ENCODE assay signal across 15 mouse cellular contexts in the genomic region with DNA sequence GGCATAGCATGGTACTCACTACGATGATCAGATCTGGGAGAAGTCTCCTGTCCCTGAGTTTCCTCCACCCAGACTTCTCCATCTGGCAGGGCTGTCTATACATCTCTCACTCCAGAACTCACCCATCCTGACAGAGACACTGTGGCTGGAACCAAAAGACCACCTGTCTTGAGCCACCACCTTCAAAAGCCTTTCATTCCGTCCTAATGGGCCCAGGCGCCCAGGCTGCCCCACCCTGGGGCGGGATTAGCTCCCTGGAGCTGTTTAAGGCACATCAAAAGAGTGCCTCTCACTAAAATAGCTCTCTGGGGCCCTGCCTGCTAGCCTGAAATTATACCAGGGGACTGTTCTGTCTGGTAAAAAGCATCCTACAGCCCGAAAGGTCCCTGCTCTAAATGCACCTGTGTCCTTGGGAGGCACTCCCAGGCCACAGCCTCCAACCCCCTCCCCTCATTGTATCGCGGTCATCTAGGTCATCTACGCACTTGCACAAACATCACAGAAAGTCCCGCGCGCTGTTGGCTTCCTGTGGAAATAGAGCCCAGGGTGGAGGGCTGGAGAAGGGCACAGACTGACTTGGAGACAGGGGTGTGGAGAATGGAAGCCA. TPM values are rescaled to one million over a fixed set of nuclear protein-coding genes. Genes with fewer than 3 reads are reported as not detected.
A peak's percentile ranks its signal among the peaks of the same experiment; 100 is the strongest.
DNase-seq lines count a peak whose midpoint lies in the region; ATAC-seq and TF ChIP-seq lines count a peak whose summit lies in the region.
"Had no signal": no experiment of that assay in that cellular context is flagged by ENCODE, and none has a peak within 500 bp of the region (broad histone marks: within the 10 kb centered on the region; RNA-seq: fewer than 3 reads in every experiment).

No protein-coding gene starts in this region.

- WGBS in heart, embryonic 10.5 days, result 12% methylated on average over 11 of the region's 11 CpGs
- 21% methylated on average over 11 of the region's 11 CpGs for WGBS in heart, adult 2 months
- WGBS in intestine, embryonic 16.5 days, result 16% methylated on average over 11 of the region's 11 CpGs

- TF ChIP-seq CTCF in heart, adult 2 months (IDR thresholded peaks at IDR 0.05), result no peak
- no peak for TF ChIP-seq CTCF in left cerebral cortex, adult 2 months (IDR thresholded peaks at IDR 0.05)
- TF ChIP-seq CTCF in E14TG2a.4 (conservative IDR thresholded peaks at IDR 0.05; ENCODE audit: low read length), result no peak

- H3K79me2 ChIP-seq in heart, adult 2 months (replicated peaks; ENCODE audit: control insufficient read depth, insufficient read depth, low read length), result no peaks in the 10 kb centered on the region

- no peaks in the 10 kb centered on the region for H3K9me3 ChIP-seq in heart, embryonic 10.5 days
- H3K9me3 ChIP-seq in E14TG2a.4 (ENCODE audit: low read length), result no peaks in the 10 kb centered on the region
- H3K9me3 ChIP-seq in intestine, embryonic 16.5 days (ENCODE audit: control insufficient read depth, low read length), result no peaks in the 10 kb centered on the region
- H3K9me3 ChIP-seq: embryonic facial prominence, embryonic 12.5 days had no signal

- no peak for DNase-seq in heart, embryonic 10.5 days (ENCODE audit: low spot score)
- no peak for DNase-seq in heart, adult 2 months
- no peak for DNase-seq in left cerebral cortex, adult 2 months (ENCODE audit: extremely low spot score in 1 of 2, low spot score in 2 of 2)
- DNase-seq in left cerebral cortex, postnatal 25 days (ENCODE audit: low spot score in 2 of 2), result no peak
- DNase-seq in thymus, postnatal 25 days, result no peak
- DNase-seq: cerebellum, postnatal 25 days; forebrain, postnatal 0 days; gastrocnemius, postnatal 25 days; spleen, adult 18-20 months had no signal

- H3K4me3 ChIP-seq in heart, embryonic 10.5 days, result peak overlapping the region; percentile 34
- H3K4me3 ChIP-seq in heart, adult 2 months, result no peak overlapping the region
- no peak overlapping the region for H3K4me3 ChIP-seq in left cerebral cortex, adult 2 months
- peak overlapping the region; percentile 64 for H3K4me3 ChIP-seq in E14TG2a.4 (replicated peaks; ENCODE audit: low read length)
- H3K4me3 ChIP-seq in intestine, embryonic 16.5 days (ENCODE audit: low read length), result no peak overlapping the region
- H3K4me3 ChIP-seq: embryonic facial prominence, embryonic 12.5 days had no signal

- ATAC-seq in intestine, embryonic 16.5 days, result no peak
- ATAC-seq in erythroblast, adult 5-6 weeks (replicated peaks; ENCODE audit: low FRiP score, poor library complexity, severe bottlenecking), result no peak
- ATAC-seq: forebrain, postnatal 0 days; hindbrain, embryonic 16.5 days; Patski had no signal

- H3K9ac ChIP-seq in heart, adult 2 months (ENCODE audit: low read depth, low read length), result no peak overlapping the region
- H3K9ac ChIP-seq in intestine, embryonic 16.5 days (ENCODE audit: low read depth, low read length), result peak overlapping the region; percentile 15; the same call in 1 of the 2 replicates
- H3K9ac ChIP-seq: embryonic facial prominence, embryonic 12.5 days; forebrain, postnatal 0 days had no signal

- intact Hi-C loops in heart, adult 2 months (cut with DNase I), result no loop called here
- intact Hi-C loops in left cerebral cortex, adult 2 months (cut with DNase I), result no loop called here
- intact Hi-C loops in left cerebral cortex, postnatal 25 days (cut with DNase I), result no loop called here

- peak overlapping the region; percentile 78 for H3K27ac ChIP-seq in heart, embryonic 10.5 days
- H3K27ac ChIP-seq in heart, adult 2 months, result no peak overlapping the region
- H3K27ac ChIP-seq in left cerebral cortex, adult 2 months, result peak overlapping the region; percentile 47; the same call in 1 of the 2 replicates
- no peak overlapping the region for H3K27ac ChIP-seq in intestine, embryonic 16.5 days (ENCODE audit: low read length)
- H3K27ac ChIP-seq: embryonic facial prominence, embryonic 12.5 days had no signal

- no peaks in the 10 kb centered on the region for H3K36me3 ChIP-seq in heart, embryonic 10.5 days
- H3K36me3 ChIP-seq in heart, adult 2 months (ENCODE audit: control insufficient read depth, insufficient read depth, low read length), result no peaks in the 10 kb centered on the region
- peaks cover 35% of the 10 kb centered on the region for H3K36me3 ChIP-seq in E14TG2a.4 (ENCODE audit: insufficient read depth, low read length)
- no peaks in the 10 kb centered on the region for H3K36me3 ChIP-seq in intestine, embryonic 16.5 days (ENCODE audit: control insufficient read depth, insufficient read depth, low read length)
- H3K36me3 ChIP-seq: embryonic facial prominence, embryonic 12.5 days had no signal

- no peaks in the 10 kb centered on the region for H3K27me3 ChIP-seq in heart, embryonic 10.5 days (ENCODE audit: insufficient read depth, poor library complexity, severe bottlenecking)
- H3K27me3 ChIP-seq in heart, adult 2 months (ENCODE audit: control insufficient read depth, insufficient read depth, low read length), result no peaks in the 10 kb centered on the region
- no peaks in the 10 kb centered on the region for H3K27me3 ChIP-seq in E14TG2a.4 (ENCODE audit: insufficient read depth, low read length)
- H3K27me3 ChIP-seq in intestine, embryonic 16.5 days (replicated peaks; ENCODE audit: control insufficient read depth, insufficient read depth, low read length), result no peaks in the 10 kb centered on the region
- H3K27me3 ChIP-seq: embryonic facial prominence, embryonic 12.5 days; Patski had no signal

- H3K4me2 ChIP-seq in intestine, embryonic 16.5 days (ENCODE audit: low read depth, low read length), result no peak overlapping the region
- H3K4me2 ChIP-seq: embryonic facial prominence, embryonic 12.5 days had no signal

- no peak for TF ChIP-seq POLR2A in heart, adult 2 months (IDR thresholded peaks at IDR 0.05; ENCODE audit: insufficient read depth, low read depth, low read length)

- H3K4me1 ChIP-seq in heart, embryonic 10.5 days, result peaks cover 46% of the 10 kb centered on the region
- peaks cover 4% of the 10 kb centered on the region for H3K4me1 ChIP-seq in heart, adult 2 months (ENCODE audit: control insufficient read depth, insufficient read depth, low read length)
- peaks cover 94% of the 10 kb centered on the region for H3K4me1 ChIP-seq in E14TG2a.4 (replicated peaks; ENCODE audit: low read depth, low read length)
- H3K4me1 ChIP-seq in intestine, embryonic 16.5 days (ENCODE audit: control insufficient read depth, insufficient read depth, low read length), result peaks cover 19% of the 10 kb centered on the region

- no peak for TF ChIP-seq EP300 in heart, adult 2 months (IDR thresholded peaks at IDR 0.05; ENCODE audit: insufficient read depth, low read depth, low read length)

RNA-seq across cellular contexts. Expression of gene Cdkn1a, which starts 18.0 kb away (rescaled TPM):
- polyA plus RNA-seq in heart, embryonic 10.5 days (2016; fragmentation: Nextera tagmentation; extraction: Ambion mirVana), result 31.3 and 33.1 TPM in 2 replicates
- total RNA-seq in heart, adult 2 months (2021), result 100 to 1,000 TPM in 1 of 2 experiments, 10 to 100 TPM in 1; 56.4 to 156 TPM
- 30.4 and 37.3 TPM in 2 replicates for polyA plus RNA-seq in heart, adult 2 months (2012; rRNA removed)
- total RNA-seq in left cerebral cortex, adult 2 months (2021), result 10 to 100 TPM; 40.6 to 64.4 TPM
- 10 to 100 TPM; 36.0 to 54.2 TPM for total RNA-seq in left cerebral cortex, postnatal 25 days (2021)
- polyA plus RNA-seq in intestine, embryonic 16.5 days (2015; fragmentation: Nextera tagmentation; extraction: Ambion mirVana), result 107 and 114 TPM in 2 replicates
- 0.63 and 4.6 TPM in 2 replicates for total RNA-seq in erythroblast, adult 5-6 weeks (2015; ENCODE audit: low replicate concordance)
- 0.34 and 0.42 TPM in 2 replicates for total RNA-seq in erythroblast, adult 5-6 weeks (2017; ENCODE audit: low replicate concordance)

RNA-seq across cellular contexts. Expression of gene Srsf3, which starts 40.4 kb away (rescaled TPM):
- 433 and 498 TPM in 2 replicates for polyA plus RNA-seq in heart, embryonic 10.5 days (2016; fragmentation: Nextera tagmentation; extraction: Ambion mirVana)
- total RNA-seq in heart, adult 2 months (2021), result 10 to 100 TPM; 64.5 to 84.9 TPM
- 84.5 and 104 TPM in 2 replicates for polyA plus RNA-seq in heart, adult 2 months (2012; rRNA removed)
- 100 to 1,000 TPM; 113 to 114 TPM for total RNA-seq in left cerebral cortex, adult 2 months (2021)
- 100 to 1,000 TPM; 113 to 117 TPM for total RNA-seq in left cerebral cortex, postnatal 25 days (2021)
- 393 and 451 TPM in 2 replicates for polyA plus RNA-seq in intestine, embryonic 16.5 days (2015; fragmentation: Nextera tagmentation; extraction: Ambion mirVana)
- 154 and 174 TPM in 2 replicates for total RNA-seq in erythroblast, adult 5-6 weeks (2015; ENCODE audit: low replicate concordance)
- 208 and 211 TPM in 2 replicates for total RNA-seq in erythroblast, adult 5-6 weeks (2017; ENCODE audit: low replicate concordance)

RNA-seq across cellular contexts. Expression of gene Rab44, which starts 41.1 kb away (rescaled TPM):
- polyA plus RNA-seq in heart, embryonic 10.5 days (2016; fragmentation: Nextera tagmentation; extraction: Ambion mirVana), result 0.23 and 0.48 TPM in 2 replicates
- total RNA-seq in heart, adult 2 months (2021), result under 1 TPM in 1 of 2 experiments, not detected in 1; 0.70 TPM
- 0.23 and 0.38 TPM in 2 replicates for polyA plus RNA-seq in heart, adult 2 months (2012; rRNA removed)
- under 1 TPM in 1 of 2 experiments, not detected in 1; 0.32 TPM for total RNA-seq in left cerebral cortex, adult 2 months (2021)
- total RNA-seq in left cerebral cortex, postnatal 25 days (2021), result under 1 TPM in 1 of 2 experiments, not detected in 1; 0.14 TPM
- 0.34 and 0.70 TPM in 2 replicates for polyA plus RNA-seq in intestine, embryonic 16.5 days (2015; fragmentation: Nextera tagmentation; extraction: Ambion mirVana)
- 34.8 and 43.7 TPM in 2 replicates for total RNA-seq in erythroblast, adult 5-6 weeks (2015; ENCODE audit: low replicate concordance)
- total RNA-seq in erythroblast, adult 5-6 weeks (2017; ENCODE audit: low replicate concordance), result 31.5 and 38.7 TPM in 2 replicates
- total RNA-seq: forebrain, postnatal 0 days had no signal
- polyA plus RNA-seq: forebrain, postnatal 0 days had no signal

Comparison
In these comparisons a context has a peak if more than half of its experiments do, and no peak if none do; other contexts are left out.
1. H3K27ac ChIP-seq: peak in heart, embryonic 10.5 days (single experiment) and left cerebral cortex, adult 2 months (single experiment); none in heart, adult 2 months (single experiment) and intestine, embryonic 16.5 days (single experiment).
2. H3K4me3 ChIP-seq: peak in heart, embryonic 10.5 days (single experiment) and E14TG2a.4 (single experiment); none in heart, adult 2 months (single experiment), left cerebral cortex, adult 2 months (single experiment) and intestine, embryonic 16.5 days (single experiment).
3. RNA of gene Cdkn1a, which starts 18.0 kb away (total RNA-seq): 56.4 to 156 TPM in heart, adult 2 months, 40.6 to 64.4 TPM in left cerebral cortex, adult 2 months and 36.0 to 54.2 TPM in left cerebral cortex, postnatal 25 days; 0.34 to 4.6 TPM in erythroblast, adult 5-6 weeks; every median in the first group is over 4 times any median in the second.
4. RNA of gene Rab44, which starts 41.1 kb away (total RNA-seq): 31.5 to 43.7 TPM in erythroblast, adult 5-6 weeks; 0.70 TPM in heart, adult 2 months, 0.32 TPM in left cerebral cortex, adult 2 months and 0.14 TPM in left cerebral cortex, postnatal 25 days; every median in the first group is over 10 times any median in the second.